Mouse (Mus musculus): Measurements from ENCODE around the gene Gm45902. TPM values are rescaled to one million over a fixed set of nuclear protein-coding genes. Genes with fewer than 3 reads are reported as not detected.

The Gm45902 gene
- 2.5 and 3.7 TPM in 2 replicates for total RNA-seq (2021)
- long read RNA-seq, full-length matches to known transcripts, result 1 of 2 reads
- long read RNA-seq, partial matches to known transcripts, result 1 of 2 reads
- long read RNA-seq, other reads (novel, unspliced or antisense), result 0 of 2 reads

GRCm38 (mm10) chr2:3512552-3513454, at the start of gene Gm45902, which contains the start of the genes Hspa14 and Cdnf:
TSS of gene Gm45902 (minus strand) at chr2:3512790.
TSS of gene Hspa14 (minus strand) at chr2:3512814.
TSS of gene Cdnf (plus strand) at chr2:3513030.
- DNase-seq, result peak; percentile 89

GRCm38 (mm10) chr2:3546588-3546987, 34.0 kb upstream of the Gm45902 start:
- DNase-seq, result peak; percentile 48

- DNase-seq, result no peak
Observed at GRCm38 (mm10) chr2:3546055-3546454, 33.5 kb upstream of the Gm45902 start.

GRCm38 (mm10) chr2:3541307-3542079, 28.9 kb upstream of the Gm45902 start:
- no peak for DNase-seq

GRCm38 (mm10) chr2:3526288-3526687, 13.7 kb upstream of the Gm45902 start:
- DNase-seq, result no peak

GRCm38 (mm10) chr2:3522558-3522957, 10.0 kb upstream of the Gm45902 start:
- DNase-seq, result no peak

- DNase-seq, result peak; percentile 3
Observed at GRCm38 (mm10) chr2:3512076-3512475, 514 bp downstream of the Gm45902 start.

GRCm38 (mm10) chr2:3500886-3501285, 11.7 kb downstream of the Gm45902 start:
- no peak for DNase-seq

- no peak for DNase-seq
Observed at GRCm38 (mm10) chr2:3499543-3499942, 13.0 kb downstream of the Gm45902 start.

GRCm38 (mm10) chr2:3493833-3494409, 18.7 kb downstream of the Gm45902 start:
- no peak for DNase-seq

GRCm38 (mm10) chr2:3489816-3490215, 22.8 kb downstream of the Gm45902 start:
- DNase-seq, result no peak

- DNase-seq, result no peak
Observed at GRCm38 (mm10) chr2:3480239-3480638, 32.4 kb downstream of the Gm45902 start.

- DNase-seq, result no peak
Observed at GRCm38 (mm10) chr2:3475746-3476251, 36.8 kb downstream of the Gm45902 start.

- peak; percentile 99 for DNase-seq
Observed at GRCm38 (mm10) chr2:3474861-3475283, 37.7 kb downstream of the Gm45902 start, which contains the start of gene Suv39h2. TSS of gene Suv39h2 (minus strand) at chr2:3475031.

- peak; percentile 75 for DNase-seq
Observed at GRCm38 (mm10) chr2:3474361-3474805, 38.2 kb downstream of the Gm45902 start.

GRCm38 (mm10) chr2:3473891-3474290, 38.7 kb downstream of the Gm45902 start:
- no peak for DNase-seq

GRCm38 (mm10) chr2:3456590-3456989, 56.0 kb downstream of the Gm45902 start:
- DNase-seq, result no peak

All from adrenal gland, postnatal 25 days (tissue).